Mouse (Mus musculus): ENCODE results near the gene Olfr15.

- TF ChIP-seq CTCF (IDR thresholded peaks at IDR 0.05; ENCODE audit: low read depth, low read length) (no peak), POLR2A (IDR thresholded peaks at IDR 0.05; ENCODE audit: borderline replicate concordance, low read depth, low read length) (no peak)
Measured at GRCm38 (mm10) chr16:3852586-3852985, 21.9 kb downstream of the Olfr15 start.

Measured in bone marrow macrophage, adult 2 months (primary cell).